Mouse (Mus musculus) kidney, embryonic 14.5 days (tissue): ENCODE measurements at regions not wholly inside any gene's neighbourhood (a gene's known extent, or its start where the extent isn't known, plus 50 kb on each side); places are given as distances from the start of the nearest gene placed in this dataset.

ENCODE experiments used
- ATAC-seq: fragments of 200-750 bp; cut with Nextera tagmentation; 2 replicates; pipeline ENCODE4 v1.8.0; 2017; ENCODE audit warnings: moderate number of reproducible peaks, mild to moderate bottlenecking, moderate TSS enrichment, moderate library complexity; ENCODE audit not compliant: low FRiP score, low TSS enrichment
- H3K27ac ChIP-seq: fragments of 300-500 bp; sonication (generic); 2 replicates; pipeline ENCODE4 v1.5.1; 2014; ENCODE audit warnings: low read depth, mild to moderate bottlenecking, low read length, moderate library complexity, mixed read lengths
- H3K27me3 ChIP-seq: fragments of 300-500 bp; sonication (generic); 2 replicates; pipeline ENCODE4 v1.6.1; 2014; ENCODE audit warnings: mild to moderate bottlenecking, low read length; ENCODE audit not compliant: control insufficient read depth, insufficient read depth
- H3K36me3 ChIP-seq: fragments of 300-500 bp; sonication (generic); 2 replicates; pipeline ENCODE4 v1.6.1; 2014; ENCODE audit warnings: low read length, mixed read lengths; ENCODE audit not compliant: control insufficient read depth, insufficient read depth
- H3K4me1 ChIP-seq: fragments of 300-500 bp; sonication (generic); 2 replicates; pipeline ENCODE4 v1.6.1; 2014; ENCODE audit warnings: low read length, mixed read lengths; ENCODE audit not compliant: control insufficient read depth, insufficient read depth
- H3K4me2 ChIP-seq: fragments of 300-500 bp; sonication (generic); replicated peaks from 2 replicates; pipeline ENCODE4 v1.6.1; 2014; ENCODE audit warnings: low read depth, mild to moderate bottlenecking, low read length
- H3K4me3 ChIP-seq: fragments of 300-500 bp; sonication (generic); 2 replicates; pipeline ENCODE4 v1.5.1; 2014; ENCODE audit warnings: mild to moderate bottlenecking, low read length
- H3K9ac ChIP-seq: fragments of 300-500 bp; sonication (generic); 2 replicates; pipeline ENCODE4 v1.6.1; 2014; ENCODE audit warnings: low read depth, mild to moderate bottlenecking, low read length, moderate library complexity
- H3K9me3 ChIP-seq: fragments of 300-500 bp; sonication (generic); 2 replicates; pipeline ENCODE4 v1.6.1; 2016; ENCODE audit warnings: low read length; ENCODE audit not compliant: control insufficient read depth
- WGBS: fragments of 180-500 bp; shearing (Covaris S2); extraction: QIAGEN DNeasy Blood & Tissue Kit; methylation state at CpG from one replicate; pipeline ENCODE4 v1.1.7; 2014; 5-methylcytosine and 5-hydroxymethylcytosine counted together

- Histone ChIP-seq H3K36me3 (no peaks in the 10 kb centered on the region), H3K9ac (no peak overlapping the region), H3K4me3 (no peak overlapping the region), H3K27me3 (no peaks in the 10 kb centered on the region), H3K27ac (no peak overlapping the region), H3K9me3 (no peaks in the 10 kb centered on the region), H3K4me1 (no peaks in the 10 kb centered on the region), H3K4me2 (no peak overlapping the region)
- 81% methylated on average over 4 of the region's 4 CpGs for WGBS
- ATAC-seq: no peak
Observed at GRCm38 (mm10) chr3:101672943-101673342, 68.5 kb upstream of the Atp1a1 start.

- Histone ChIP-seq H3K36me3 (no peaks in the 10 kb centered on the region), H3K27me3 (no peaks in the 10 kb centered on the region), H3K4me1 (no peaks in the 10 kb centered on the region), H3K9ac (no peak overlapping the region), H3K27ac (no peak overlapping the region), H3K4me2 (no peak overlapping the region), H3K9me3 (no peaks in the 10 kb centered on the region), H3K4me3 (no peak overlapping the region)
- WGBS: 60% methylated on average over 8 of the region's 8 CpGs
- ATAC-seq: no peak
Observed at GRCm38 (mm10) chr3:101670561-101671001, 66.1 kb upstream of the Atp1a1 start.

GRCm38 (mm10) chr3:101669743-101670142, 65.3 kb upstream of the Atp1a1 start:
- no peak overlapping the region for H3K27ac ChIP-seq
- ATAC-seq: no peak
- WGBS: 83% methylated on average over 3 of the region's 3 CpGs
- H3K27me3 ChIP-seq: no peaks in the 10 kb centered on the region
- H3K4me1 ChIP-seq: no peaks in the 10 kb centered on the region
- no peak overlapping the region for H3K4me2 ChIP-seq
- no peaks in the 10 kb centered on the region for H3K36me3 ChIP-seq
- no peaks in the 10 kb centered on the region for H3K9me3 ChIP-seq
- no peak overlapping the region for H3K9ac ChIP-seq
- no peak overlapping the region for H3K4me3 ChIP-seq

- no peak for ATAC-seq
- Histone ChIP-seq H3K4me1 (no peaks in the 10 kb centered on the region), H3K9me3 (no peaks in the 10 kb centered on the region), H3K36me3 (no peaks in the 10 kb centered on the region), H3K9ac (no peak overlapping the region), H3K27ac (peak overlapping the region; percentile 78), H3K27me3 (no peaks in the 10 kb centered on the region), H3K4me3 (no peak overlapping the region), H3K4me2 (peak overlapping the region; percentile 24; the same call in 1 of the 2 replicates)
- 73% methylated on average over 10 of the region's 10 CpGs for WGBS
Observed at GRCm38 (mm10) chr3:101667767-101668387, 63.4 kb upstream of the Atp1a1 start.

GRCm38 (mm10) chr3:101667186-101667585, 62.7 kb upstream of the Atp1a1 start:
- peak; percentile 71; the same call in 1 of the 2 replicates for ATAC-seq
- WGBS: 29% methylated on average over 4 of the region's 4 CpGs
- Histone ChIP-seq H3K4me2 (peak overlapping the region; percentile 24; the same call in 1 of the 2 replicates), H3K36me3 (no peaks in the 10 kb centered on the region), H3K4me1 (no peaks in the 10 kb centered on the region), H3K27me3 (no peaks in the 10 kb centered on the region), H3K9me3 (no peaks in the 10 kb centered on the region), H3K9ac (no peak overlapping the region), H3K27ac (peak overlapping the region; percentile 78), H3K4me3 (no peak overlapping the region)

GRCm38 (mm10) chr3:101666583-101666982, 62.1 kb upstream of the Atp1a1 start:
- no peak overlapping the region for H3K4me2 ChIP-seq
- no peaks in the 10 kb centered on the region for H3K27me3 ChIP-seq
- no peak overlapping the region for H3K9ac ChIP-seq
- H3K4me3 ChIP-seq: no peak overlapping the region
- H3K36me3 ChIP-seq: no peaks in the 10 kb centered on the region
- H3K4me1 ChIP-seq: 0 out of 2 replicates have a peak, but pooled peaks cover under 1% of the 10 kb centered on the region
- H3K9me3 ChIP-seq: no peaks in the 10 kb centered on the region
- peak overlapping the region; percentile 69; the same call in 1 of the 2 replicates for H3K27ac ChIP-seq
- ATAC-seq: no peak
- 84% methylated on average over 8 of the region's 8 CpGs for WGBS

- Histone ChIP-seq H3K27ac (peak overlapping the region; percentile 12; the same call in 1 of the 2 replicates), H3K9me3 (no peaks in the 10 kb centered on the region), H3K4me3 (no peak overlapping the region), H3K36me3 (no peaks in the 10 kb centered on the region), H3K4me2 (no peak overlapping the region), H3K27me3 (no peaks in the 10 kb centered on the region), H3K9ac (no peak overlapping the region), H3K4me1 (peaks cover 7% of the 10 kb centered on the region; the same call in 1 of the 2 replicates)
- 35% methylated on average over 9 of the region's 9 CpGs for WGBS
- peak; percentile 68; the same call in 1 of the 2 replicates for ATAC-seq
Observed at GRCm38 (mm10) chr3:101661184-101661992, 56.9 kb upstream of the Atp1a1 start.

GRCm38 (mm10) chr3:101660635-101661034, 56.2 kb upstream of the Atp1a1 start:
- no peak for ATAC-seq
- WGBS: 18% methylated on average over 6 of the region's 6 CpGs
- Histone ChIP-seq H3K9ac (no peak overlapping the region), H3K4me2 (no peak overlapping the region), H3K9me3 (no peaks in the 10 kb centered on the region), H3K36me3 (no peaks in the 10 kb centered on the region), H3K4me3 (no peak overlapping the region), H3K27ac (peak overlapping the region; percentile 12; the same call in 1 of the 2 replicates), H3K27me3 (no peaks in the 10 kb centered on the region), H3K4me1 (peaks cover 7% of the 10 kb centered on the region; the same call in 1 of the 2 replicates)

GRCm38 (mm10) chr3:101660176-101660575, 55.7 kb upstream of the Atp1a1 start:
- H3K9ac ChIP-seq: no peak overlapping the region
- no peak for ATAC-seq
- no peak overlapping the region for H3K27ac ChIP-seq
- H3K4me1 ChIP-seq: peaks cover 7% of the 10 kb centered on the region; the same call in 1 of the 2 replicates
- no peaks in the 10 kb centered on the region for H3K27me3 ChIP-seq
- 89% methylated on average over 4 of the region's 4 CpGs for WGBS
- no peaks in the 10 kb centered on the region for H3K9me3 ChIP-seq
- no peaks in the 10 kb centered on the region for H3K36me3 ChIP-seq
- H3K4me3 ChIP-seq: no peak overlapping the region
- H3K4me2 ChIP-seq: no peak overlapping the region
